Mouse (Mus musculus): ENCODE results near the gene 4930486L24Rik. TPM values are rescaled to one million over a fixed set of nuclear protein-coding genes. Genes with fewer than 3 reads are reported as not detected.

4930486L24Rik gene
- total and polyA plus RNA-seq, 3 experiments: not detected

DNA sequence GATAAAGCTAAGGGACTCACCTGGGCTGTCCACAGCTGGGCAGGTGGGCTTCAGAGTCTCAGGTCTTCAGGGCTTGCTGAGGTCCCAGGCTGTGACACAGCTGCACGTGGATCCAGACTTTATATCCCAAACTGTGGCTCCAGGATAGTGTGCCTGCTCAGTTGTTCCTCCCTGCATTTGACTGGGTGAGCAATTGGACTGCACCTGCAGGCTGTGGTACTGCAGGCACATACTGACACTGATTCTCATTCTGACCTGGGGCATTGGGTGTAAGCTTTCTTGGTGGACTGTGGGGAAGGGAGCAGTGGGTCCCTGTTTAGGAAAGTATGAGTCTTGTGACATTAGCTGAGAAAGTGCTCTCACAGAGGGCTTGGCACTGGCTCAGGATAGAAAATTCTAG lies 61.5 kb downstream of the 4930486L24Rik start, which contains the start of gene Ctsll3:
Gene Ctsll3, minus strand, starts transcription at position 101 of the 400 bp plus-strand sequence.
- no peaks in the 10 kb centered on the region for H3K4me1 ChIP-seq (ENCODE audit: control insufficient read depth in 1 of 2, insufficient read depth in 2 of 2, low read length in 2 of 2)
- no peak within 1 kb of the TSS for H3K4me3 ChIP-seq (ENCODE audit: control insufficient read depth in 1 of 2, insufficient read depth in 1 of 2, low read depth in 2 of 2, low read length in 2 of 2)
- no peaks in the 10 kb centered on the region for H3K79me2 ChIP-seq (ENCODE audit: control insufficient read depth, insufficient read depth, low read length, poor library complexity)
- no peaks in the 10 kb centered on the region for H3K9me3 ChIP-seq (replicated peaks; ENCODE audit: insufficient read depth, low read length)
- no peak within 1 kb of the TSS for H3K27ac ChIP-seq (ENCODE audit: control insufficient read depth, low read depth, low read length)
- H3K9ac ChIP-seq (ENCODE audit: control insufficient read depth, low read depth, low read length, poor library complexity, severe bottlenecking): no peak within 1 kb of the TSS
- no peaks in the 10 kb centered on the region for H3K36me3 ChIP-seq (ENCODE audit: control insufficient read depth in 1 of 2, insufficient read depth in 2 of 2, low read length in 2 of 2)
- DNase-seq (ENCODE audit: low read depth, low spot score): no peak
- no peaks in the 10 kb centered on the region for H3K27me3 ChIP-seq (ENCODE audit: control insufficient read depth in 1 of 2, insufficient read depth in 2 of 2, low read length in 2 of 2)
- no peak for TF ChIP-seq MAZ (IDR thresholded peaks at IDR 0.05; ENCODE audit: low read depth, low read length)
- no peak for TF ChIP-seq POLR2AphosphoS5 (IDR thresholded peaks at IDR 0.05; ENCODE audit: borderline replicate concordance, low read depth, low read length)
- TF ChIP-seq GABPA (IDR thresholded peaks at IDR 0.05; ENCODE audit: low read depth, low read length): no peak
- TF ChIP-seq POLR2A (IDR thresholded peaks at IDR 0.05; ENCODE audit: control insufficient read depth in 1 of 2, insufficient read depth in 1 of 2, low read depth in 1 of 2, low read length in 2 of 2, poor library complexity in 1 of 2): no peak
- no peak for TF ChIP-seq SIN3A (IDR thresholded peaks at IDR 0.05; ENCODE audit: low read length)
- no peak for TF ChIP-seq ZC3H11A (IDR thresholded peaks at IDR 0.05; ENCODE audit: low read depth, low read length)
- TF ChIP-seq ETS1 (IDR thresholded peaks at IDR 0.05; ENCODE audit: low read depth, low read length): no peak
- no peak for TF ChIP-seq RCOR1 (IDR thresholded peaks at IDR 0.05; ENCODE audit: low read depth, low read length)
- no peak for TF ChIP-seq CHD2 (IDR thresholded peaks at IDR 0.05; ENCODE audit: low read length)
- no peak for TF ChIP-seq CHD1 (IDR thresholded peaks at IDR 0.05; ENCODE audit: low read depth, low read length)
- no peak for TF ChIP-seq NELFE (IDR thresholded peaks at IDR 0.05; ENCODE audit: low read depth, low read length)
- TF ChIP-seq POLR2AphosphoS2 (IDR thresholded peaks at IDR 0.05; ENCODE audit: low read length): no peak
- no peak for TF ChIP-seq ZMIZ1 (IDR thresholded peaks at IDR 0.05; ENCODE audit: low read depth, low read length)
- no peak for TF ChIP-seq UBTF (IDR thresholded peaks at IDR 0.05; ENCODE audit: borderline replicate concordance, insufficient read depth, low read depth, low read length)

Other genes with a start within 250 kb of the 4930486L24Rik start
- not detected in 2 replicates for gene BC051665, start 78.1 kb downstream of the 4930486L24Rik start, total RNA-seq (2012; rRNA removed)
- not detected for gene BC051665, start 78.1 kb downstream of the 4930486L24Rik start, polyA plus RNA-seq (2012; ENCODE audit: insufficient read depth in 1 of 2, insufficient read length in 2 of 2, low read depth in 1 of 2, low replicate concordance in 2 of 2, missing spikeins in 1 of 2)
- not detected in 2 replicates for gene Ctsll3, start 61.6 kb downstream of the 4930486L24Rik start, total RNA-seq (2012; rRNA removed)
- gene Ctsll3, start 61.6 kb downstream of the 4930486L24Rik start, polyA plus RNA-seq (2012; ENCODE audit: insufficient read depth in 1 of 2, insufficient read length in 2 of 2, low read depth in 1 of 2, low replicate concordance in 2 of 2, missing spikeins in 1 of 2): not detected
- gene Gm49392, start 32.4 kb upstream of the 4930486L24Rik start, total RNA-seq (2012; rRNA removed): not detected in 2 replicates
- gene Gm49392, start 32.4 kb upstream of the 4930486L24Rik start, polyA plus RNA-seq (2012; ENCODE audit: insufficient read depth in 1 of 2, insufficient read length in 2 of 2, low read depth in 1 of 2, low replicate concordance in 2 of 2, missing spikeins in 1 of 2): not detected
- not detected in 2 replicates for gene Ctla2b, start 33.0 kb upstream of the 4930486L24Rik start, total RNA-seq (2012; rRNA removed)
- not detected for gene Ctla2b, start 33.0 kb upstream of the 4930486L24Rik start, polyA plus RNA-seq (2012; ENCODE audit: insufficient read depth in 1 of 2, insufficient read length in 2 of 2, low read depth in 1 of 2, low replicate concordance in 2 of 2, missing spikeins in 1 of 2)
- not detected in 2 replicates for gene Tpbpb, start 40.4 kb upstream of the 4930486L24Rik start, total RNA-seq (2012; rRNA removed)
- not detected for gene Tpbpb, start 40.4 kb upstream of the 4930486L24Rik start, polyA plus RNA-seq (2012; ENCODE audit: insufficient read depth in 1 of 2, insufficient read length in 2 of 2, low read depth in 1 of 2, low replicate concordance in 2 of 2, missing spikeins in 1 of 2)
- gene Gm49393, start 71.1 kb upstream of the 4930486L24Rik start, total RNA-seq (2012; rRNA removed): not detected in 2 replicates
- not detected for gene Gm49393, start 71.1 kb upstream of the 4930486L24Rik start, polyA plus RNA-seq (2012; ENCODE audit: insufficient read depth in 1 of 2, insufficient read length in 2 of 2, low read depth in 1 of 2, low replicate concordance in 2 of 2, missing spikeins in 1 of 2)
- gene Gm49391, start 72.1 kb upstream of the 4930486L24Rik start, total RNA-seq (2012; rRNA removed): not detected in 2 replicates
- not detected for gene Gm49391, start 72.1 kb upstream of the 4930486L24Rik start, polyA plus RNA-seq (2012; ENCODE audit: insufficient read depth in 1 of 2, insufficient read length in 2 of 2, low read depth in 1 of 2, low replicate concordance in 2 of 2, missing spikeins in 1 of 2)
- 0.49 and 0.81 TPM in 2 replicates for gene Ctla2a, start 72.2 kb upstream of the 4930486L24Rik start, total RNA-seq (2012; rRNA removed)
- gene Ctla2a, start 72.2 kb upstream of the 4930486L24Rik start, polyA plus RNA-seq (2012; ENCODE audit: insufficient read depth in 1 of 2, insufficient read length in 2 of 2, low read depth in 1 of 2, low replicate concordance in 2 of 2, missing spikeins in 1 of 2): 1 to 10 TPM in 1 of 2 experiments, not detected in 1; 1.7 TPM
- gene Tpbpa, start 77.5 kb upstream of the 4930486L24Rik start, total RNA-seq (2012; rRNA removed): not detected in 2 replicates
- gene Tpbpa, start 77.5 kb upstream of the 4930486L24Rik start, polyA plus RNA-seq (2012; ENCODE audit: insufficient read depth in 1 of 2, insufficient read length in 2 of 2, low read depth in 1 of 2, low replicate concordance in 2 of 2, missing spikeins in 1 of 2): not detected
- 0.20 and 0.46 TPM in 2 replicates for gene Ctsj, start 141.5 kb upstream of the 4930486L24Rik start, total RNA-seq (2012; rRNA removed)
- under 1 TPM in 1 of 2 experiments, not detected in 1; 0.18 TPM for gene Ctsj, start 141.5 kb upstream of the 4930486L24Rik start, polyA plus RNA-seq (2012; ENCODE audit: insufficient read depth in 1 of 2, insufficient read length in 2 of 2, low read depth in 1 of 2, low replicate concordance in 2 of 2, missing spikeins in 1 of 2)
- gene Ctsq, start 176.2 kb upstream of the 4930486L24Rik start, total RNA-seq (2012; rRNA removed): not detected in 2 replicates
- gene Ctsq, start 176.2 kb upstream of the 4930486L24Rik start, polyA plus RNA-seq (2012; ENCODE audit: insufficient read depth in 1 of 2, insufficient read length in 2 of 2, low read depth in 1 of 2, low replicate concordance in 2 of 2, missing spikeins in 1 of 2): not detected